Mouse (Mus musculus): ENCODE measurements around the gene Tagap. TPM values are rescaled to one million over a fixed set of nuclear protein-coding genes. Genes with fewer than 3 reads are reported as not detected.
"Not testable (repeated sequence)": the region's sequence is repeated elsewhere in the genome, so short reads cannot be mapped to it uniquely, and the experiment has no call there.

Tagap gene
- polyA plus RNA-seq, 1 experiment from 2014 or later = 0.45 TPM

GRCm38 (mm10) chr17:7945117-7946052 lies 19.6 kb downstream of the Tagap start, which contains the start of gene Rsph3a:
Gene Rsph3a (plus strand): TSS chr17:7945614.
- peak within 1 kb of the TSS; percentile 94 for H3K27ac ChIP-seq (replicated peaks)
- not testable (repeated sequence) for H3K9me3 ChIP-seq (replicated peaks); H3K4me1 ChIP-seq; H3K36me3 ChIP-seq; H3K27me3 ChIP-seq (replicated peaks)
- H3K4me3 ChIP-seq (replicated peaks) = peak within 1 kb of the TSS; percentile 58
- H3K9ac ChIP-seq (replicated peaks) = peak within 1 kb of the TSS; percentile 65
- WGBS = 4% methylated on average over 58 of the region's 58 CpGs
- peak; percentile 99 for ATAC-seq (ENCODE audit: low FRiP score)
- peak within 1 kb of the TSS; percentile 57 for H3K4me2 ChIP-seq

GRCm38 (mm10) chr17:7946053-7946627 lies 20.3 kb downstream of the Tagap start:
- H3K4me3 ChIP-seq (replicated peaks) = peak overlapping the region; percentile 58
- not testable (repeated sequence) for H3K4me1 ChIP-seq; H3K9me3 ChIP-seq (replicated peaks); H3K27me3 ChIP-seq (replicated peaks); H3K36me3 ChIP-seq
- H3K4me2 ChIP-seq = peak overlapping the region; percentile 57
- peak; percentile 75 for ATAC-seq (ENCODE audit: low FRiP score)
- WGBS = 0% methylated on average over 13 of the region's 27 CpGs
- peak overlapping the region; percentile 94 for H3K27ac ChIP-seq (replicated peaks)
- H3K9ac ChIP-seq (replicated peaks) = peak overlapping the region; percentile 65

GRCm38 (mm10) chr17:7951333-7951732 lies 25.5 kb downstream of the Tagap start:
- not testable (repeated sequence) for H3K9ac ChIP-seq (replicated peaks); H3K27ac ChIP-seq (replicated peaks); ATAC-seq (ENCODE audit: low FRiP score); H3K4me2 ChIP-seq; H3K9me3 ChIP-seq (replicated peaks); H3K4me3 ChIP-seq (replicated peaks); H3K36me3 ChIP-seq; H3K27me3 ChIP-seq (replicated peaks); H3K4me1 ChIP-seq
- WGBS = no CpG with 5 or more reads among the region's 4 CpGs

- H3K9ac ChIP-seq (replicated peaks); H3K27ac ChIP-seq (replicated peaks); H3K4me2 ChIP-seq; H3K27me3 ChIP-seq (replicated peaks); ATAC-seq (ENCODE audit: low FRiP score); H3K4me3 ChIP-seq (replicated peaks); H3K36me3 ChIP-seq; H3K9me3 ChIP-seq (replicated peaks); H3K4me1 ChIP-seq: not testable (repeated sequence)
- 90% methylated on average over 9 of the region's 9 CpGs for WGBS
These were observed 31.4 kb downstream of the Tagap start for GRCm38 (mm10) chr17:7957242-7957641.

DNA sequence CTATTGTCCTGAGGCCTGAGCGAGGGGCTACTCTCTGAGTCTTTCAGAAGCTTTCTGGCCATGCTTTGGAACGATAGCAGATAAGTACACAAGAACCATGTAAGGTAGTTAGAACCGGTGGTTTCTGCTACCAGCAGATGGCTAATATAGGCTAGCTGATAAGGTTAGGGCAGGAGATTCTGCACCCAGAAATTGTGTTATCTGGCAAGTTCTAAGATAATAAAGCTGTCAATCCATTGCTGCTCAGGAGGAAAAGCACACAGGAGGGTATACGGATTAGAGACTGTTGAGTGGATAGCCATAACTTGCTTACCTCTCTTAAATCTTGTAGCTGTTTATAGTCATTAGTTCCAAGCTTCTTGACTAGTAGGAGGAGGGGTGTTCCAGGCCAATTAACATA lies 37.5 kb downstream of the Tagap start:
- not testable (repeated sequence) for H3K4me3 ChIP-seq (replicated peaks); H3K27ac ChIP-seq (replicated peaks); H3K4me2 ChIP-seq; H3K9me3 ChIP-seq (replicated peaks); H3K27me3 ChIP-seq (replicated peaks); H3K9ac ChIP-seq (replicated peaks); ATAC-seq (ENCODE audit: low FRiP score); H3K36me3 ChIP-seq; H3K4me1 ChIP-seq
- WGBS = 94% methylated on average over 4 of the region's 4 CpGs

GRCm38 (mm10) chr17:7964398-7964797 lies 38.6 kb downstream of the Tagap start:
- not testable (repeated sequence) for H3K4me1 ChIP-seq; H3K4me3 ChIP-seq (replicated peaks); H3K9ac ChIP-seq (replicated peaks); ATAC-seq (ENCODE audit: low FRiP score); H3K36me3 ChIP-seq; H3K4me2 ChIP-seq; H3K27ac ChIP-seq (replicated peaks); H3K9me3 ChIP-seq (replicated peaks); H3K27me3 ChIP-seq (replicated peaks)
- 96% methylated on average over 2 of the region's 2 CpGs for WGBS

GRCm38 (mm10) chr17:7968490-7968889 lies 42.7 kb downstream of the Tagap start:
- H3K4me2 ChIP-seq; H3K4me1 ChIP-seq; H3K36me3 ChIP-seq; H3K27me3 ChIP-seq (replicated peaks); ATAC-seq (ENCODE audit: low FRiP score); H3K4me3 ChIP-seq (replicated peaks); H3K9ac ChIP-seq (replicated peaks); H3K27ac ChIP-seq (replicated peaks); H3K9me3 ChIP-seq (replicated peaks): not testable (repeated sequence)
- WGBS = 90% methylated on average over 3 of the region's 5 CpGs

- H3K4me1 ChIP-seq; H3K9ac ChIP-seq (replicated peaks); H3K36me3 ChIP-seq; H3K4me2 ChIP-seq; ATAC-seq (ENCODE audit: low FRiP score); H3K4me3 ChIP-seq (replicated peaks); H3K27me3 ChIP-seq (replicated peaks); H3K9me3 ChIP-seq (replicated peaks); H3K27ac ChIP-seq (replicated peaks): not testable (repeated sequence)
- 46% methylated on average over 2 of the region's 6 CpGs for WGBS
These were observed 44.0 kb downstream of the Tagap start for GRCm38 (mm10) chr17:7969782-7970181.

GRCm38 (mm10) chr17:7983484-7983883 lies 57.7 kb downstream of the Tagap start:
- H3K36me3 ChIP-seq; H3K4me3 ChIP-seq (replicated peaks); H3K27ac ChIP-seq (replicated peaks); ATAC-seq (ENCODE audit: low FRiP score); H3K4me1 ChIP-seq; H3K9ac ChIP-seq (replicated peaks); H3K27me3 ChIP-seq (replicated peaks); H3K9me3 ChIP-seq (replicated peaks); H3K4me2 ChIP-seq: not testable (repeated sequence)
- WGBS = 67% methylated on average over 1 of the region's 2 CpGs

Other genes starting within 250 kb of the Tagap start
- 12.9 and 13.8 TPM in 2 replicates for gene Fndc1, start 98.7 kb upstream of the Tagap start, polyA plus RNA-seq (2015; fragmentation: Nextera tagmentation; extraction: Ambion mirVana)
- 65.1 and 69.8 TPM in 2 replicates for gene Rsph3a, start 19.6 kb downstream of the Tagap start, polyA plus RNA-seq (2015; fragmentation: Nextera tagmentation; extraction: Ambion mirVana)
- 0.27 TPM in 1 of 2 replicates, not detected in the other for gene Gm49673, start 221.8 kb downstream of the Tagap start, polyA plus RNA-seq (2015; fragmentation: Nextera tagmentation; extraction: Ambion mirVana)
- gene Rnaset2a, start 222.1 kb downstream of the Tagap start, polyA plus RNA-seq (2015; fragmentation: Nextera tagmentation; extraction: Ambion mirVana) = 12.6 and 17.6 TPM in 2 replicates
- 29.3 and 31.3 TPM in 2 replicates for gene Fgfr1op, start 239.5 kb downstream of the Tagap start, polyA plus RNA-seq (2015; fragmentation: Nextera tagmentation; extraction: Ambion mirVana)

All from neural tube, embryonic 15.5 days (tissue).